Mouse (Mus musculus): ENCODE results near the gene Nell1.

Gene Nell1

DNA sequence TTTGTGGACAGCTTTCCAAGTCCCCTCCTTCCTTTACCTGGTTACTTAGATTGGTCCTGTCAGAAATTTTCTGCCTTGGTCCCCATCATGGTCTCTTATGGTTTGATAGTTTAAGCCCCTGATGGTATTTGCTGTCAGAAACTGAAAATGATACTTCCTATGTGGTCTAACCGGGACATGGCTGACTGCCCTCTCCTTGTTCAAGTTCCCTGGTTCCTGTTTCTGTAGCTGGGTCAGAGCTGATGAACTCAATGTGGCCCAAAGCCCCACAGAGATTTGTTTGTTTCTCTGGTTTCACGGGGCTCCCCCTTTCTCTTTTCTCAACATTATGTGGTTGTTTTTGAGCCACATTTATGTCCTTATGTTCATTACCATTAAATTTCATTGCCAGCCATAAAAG is 30.6 kb downstream of the Nell1 start:
- in situ Hi-C loops (cut with MboI; ENCODE audit: low pct_unique_long_range_greater_than_20kb in 1 of 2, low sequenced_read_pairs in 2 of 2, unreplicated experiment in 1 of 2), result no loop called here

DNA sequence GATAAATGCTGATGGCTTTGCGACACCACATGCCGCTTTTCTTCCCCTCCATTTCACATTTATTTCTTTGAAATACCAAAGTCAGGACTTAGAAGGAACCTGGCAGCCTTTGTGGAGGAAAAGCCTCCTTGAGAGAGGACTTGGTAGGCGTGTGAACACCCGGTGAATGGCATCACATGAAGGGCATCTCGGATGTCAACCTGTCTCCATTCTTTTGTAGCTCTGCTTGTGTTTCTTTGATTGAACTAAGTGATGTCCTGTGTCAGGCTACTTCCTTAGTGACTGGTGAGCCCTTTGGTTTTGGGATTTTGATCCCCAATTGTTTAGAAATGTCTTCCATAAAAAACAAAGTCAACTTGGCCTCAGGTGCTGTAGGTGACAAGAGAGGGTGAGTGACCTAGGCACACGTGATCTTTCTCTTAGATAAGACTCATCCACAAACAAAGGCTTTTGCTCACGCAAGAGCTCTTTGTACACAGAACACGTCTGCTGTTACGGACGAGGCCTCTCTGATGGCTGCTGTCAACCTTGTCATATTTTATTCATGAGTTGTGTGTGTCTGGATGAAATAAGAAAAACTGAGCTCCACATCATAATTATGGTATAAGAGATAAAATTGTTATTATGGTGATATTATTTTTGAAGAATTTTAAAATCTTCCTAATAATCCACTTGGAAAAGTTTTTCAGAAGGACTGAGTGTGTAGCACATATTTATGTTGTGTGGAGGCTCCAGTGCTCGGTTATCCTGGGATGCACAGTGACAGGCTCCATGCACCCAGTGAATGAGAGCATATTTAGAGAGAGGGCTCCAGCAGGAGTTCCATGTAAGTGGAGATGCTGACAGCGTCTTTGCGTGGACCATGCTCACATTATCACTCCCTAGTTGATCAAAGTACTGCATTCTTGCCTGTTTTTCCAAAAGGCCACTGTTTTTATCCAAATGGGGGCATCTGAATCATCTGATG is 60.8 kb downstream of the Nell1 start:
- in situ Hi-C loops (cut with MboI; ENCODE audit: low pct_unique_long_range_greater_than_20kb in 1 of 2, low sequenced_read_pairs in 2 of 2, unreplicated experiment in 1 of 2), result no loop called here

DNA sequence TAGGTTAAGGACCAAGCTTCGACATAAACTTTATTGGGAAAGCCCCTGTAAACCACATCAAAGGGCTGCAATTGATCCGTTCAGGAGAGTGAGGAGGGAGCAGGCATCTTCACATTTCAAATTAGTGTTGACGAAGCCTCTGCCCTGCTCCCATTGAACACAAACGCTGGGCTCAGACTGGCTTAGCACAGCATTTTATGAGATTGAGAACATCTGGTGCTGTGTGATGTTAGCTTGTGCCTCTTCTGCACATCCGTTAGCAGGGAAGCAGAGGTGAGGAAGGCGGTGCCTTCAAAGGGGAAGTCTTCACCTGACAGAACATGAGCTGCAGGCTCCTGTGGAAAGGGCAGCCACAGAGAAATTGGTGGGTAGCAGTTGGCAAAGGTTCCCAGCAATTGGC is 66.4 kb downstream of the Nell1 start:
- in situ Hi-C loops (cut with MboI; ENCODE audit: low pct_unique_long_range_greater_than_20kb in 1 of 2, low sequenced_read_pairs in 2 of 2, unreplicated experiment in 1 of 2), result no loop called here

DNA sequence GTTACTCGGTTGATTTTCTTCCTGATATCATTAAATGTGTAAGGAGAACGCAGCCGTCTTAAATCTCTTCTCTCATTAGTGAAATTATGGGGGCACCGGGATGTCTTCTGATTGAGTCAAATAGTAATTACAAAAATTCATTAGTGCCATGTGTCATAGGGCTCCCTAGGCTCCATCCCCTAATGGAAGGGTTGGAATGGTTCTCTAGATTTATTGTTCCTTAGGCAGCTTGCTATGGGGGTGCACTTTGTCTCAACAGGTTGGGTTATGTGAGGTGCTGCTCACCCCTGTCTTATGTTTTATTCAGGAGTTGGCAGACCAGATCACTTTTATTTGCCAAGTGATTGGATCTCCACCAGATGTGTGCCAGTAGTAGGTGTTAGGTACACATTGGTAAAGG is 75.5 kb downstream of the Nell1 start:
- in situ Hi-C loops (cut with MboI; ENCODE audit: low pct_unique_long_range_greater_than_20kb in 1 of 2, low sequenced_read_pairs in 2 of 2, unreplicated experiment in 1 of 2), result no loop called here

DNA sequence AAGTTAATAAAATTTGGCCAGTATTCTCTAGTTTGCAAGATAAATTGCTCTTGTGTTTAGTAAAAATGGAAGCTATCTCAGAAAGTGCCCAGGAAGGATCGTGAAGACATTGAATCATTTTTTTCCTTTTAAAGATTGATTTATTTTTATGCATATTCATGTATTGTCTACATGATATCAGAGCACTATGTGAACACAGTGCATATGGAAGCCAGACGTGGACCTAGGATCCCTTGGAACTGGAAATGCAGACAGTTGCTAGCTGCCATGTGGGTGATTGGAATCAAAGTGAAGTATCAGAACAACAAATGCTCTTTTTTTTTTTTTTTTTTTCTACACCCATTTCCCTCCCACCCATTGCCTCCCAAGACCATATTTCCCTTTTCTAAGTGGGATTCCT is 79.0 kb downstream of the Nell1 start:
- in situ Hi-C loops (cut with MboI; ENCODE audit: low pct_unique_long_range_greater_than_20kb in 1 of 2, low sequenced_read_pairs in 2 of 2, unreplicated experiment in 1 of 2), result no loop called here

DNA sequence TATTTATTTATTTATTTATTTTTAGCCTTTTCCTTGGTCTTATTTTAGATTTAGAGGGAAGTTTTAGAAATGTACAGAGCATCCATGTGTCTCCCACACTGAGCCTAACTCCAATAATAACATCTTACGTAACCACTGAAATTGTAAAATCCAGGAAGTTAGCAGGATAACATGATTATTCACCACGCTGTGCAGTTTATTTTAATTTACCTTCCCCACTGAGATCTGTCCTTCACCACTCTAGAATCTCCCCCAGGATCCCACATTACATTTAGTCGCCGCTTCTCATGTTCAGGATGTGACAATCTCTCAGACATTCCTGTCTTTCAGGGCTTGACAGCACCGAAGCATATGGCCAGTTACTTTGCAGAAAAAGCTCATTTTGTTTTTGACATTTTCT is 119.8 kb downstream of the Nell1 start:
- in situ Hi-C loops (cut with MboI; ENCODE audit: low pct_unique_long_range_greater_than_20kb in 1 of 2, low sequenced_read_pairs in 2 of 2, unreplicated experiment in 1 of 2), result no loop called here

DNA sequence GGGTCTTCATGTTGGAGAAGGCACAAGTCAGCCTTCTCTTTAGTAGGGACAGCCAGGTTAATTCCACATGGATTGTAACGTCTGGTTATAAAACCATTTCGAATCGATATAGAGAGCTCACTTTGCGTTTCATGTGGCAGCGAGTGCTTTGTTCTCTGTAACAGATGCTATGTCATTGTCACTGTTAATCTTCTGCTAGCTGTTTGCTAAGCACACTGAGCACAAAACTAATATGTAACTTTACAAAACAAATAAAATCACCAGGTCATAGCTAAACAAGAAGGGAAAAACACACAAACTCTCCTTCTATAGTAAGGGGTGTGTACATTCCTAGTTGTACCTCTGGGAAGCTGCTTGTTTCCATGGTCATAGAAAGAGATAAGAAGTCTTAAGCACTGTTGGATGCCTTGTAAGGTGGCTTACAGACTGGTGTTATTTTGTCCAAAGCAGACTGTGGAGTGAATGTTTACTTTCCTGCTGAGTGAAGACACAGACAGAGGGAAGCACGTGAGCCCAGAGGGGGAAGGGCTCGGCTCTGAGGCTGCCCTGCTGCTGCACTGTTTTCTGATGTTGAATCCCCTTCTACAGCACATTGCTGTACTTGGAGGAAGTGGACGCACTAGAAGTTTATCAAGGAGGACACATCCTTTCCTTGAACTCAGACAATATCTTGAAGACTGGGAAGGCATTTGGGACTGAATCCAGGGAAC is 131.1 kb downstream of the Nell1 start:
- in situ Hi-C loops (cut with MboI; ENCODE audit: low pct_unique_long_range_greater_than_20kb in 1 of 2, low sequenced_read_pairs in 2 of 2, unreplicated experiment in 1 of 2), result no loop called here

DNA sequence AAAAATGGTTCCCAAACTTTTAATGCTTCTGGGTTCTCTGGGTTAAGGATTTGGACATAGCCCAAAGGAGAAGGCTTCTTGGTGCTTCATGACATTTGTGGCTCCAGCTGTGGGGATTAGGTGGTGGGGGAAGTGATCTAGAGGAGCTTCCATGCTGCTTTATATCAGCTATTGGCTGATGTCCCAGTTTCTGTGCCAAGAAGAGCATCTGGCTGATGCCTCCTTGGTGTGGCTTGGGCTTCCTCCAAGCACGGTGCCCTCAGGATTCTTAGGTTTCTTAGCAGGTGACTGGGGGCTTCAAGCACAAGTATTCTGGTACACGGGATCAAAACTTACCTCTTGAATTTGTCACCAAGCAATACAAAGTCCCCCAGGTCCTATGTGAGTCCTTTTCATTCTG is 132.6 kb downstream of the Nell1 start:
- in situ Hi-C loops (cut with MboI; ENCODE audit: low pct_unique_long_range_greater_than_20kb in 1 of 2, low sequenced_read_pairs in 2 of 2, unreplicated experiment in 1 of 2), result no loop called here

DNA sequence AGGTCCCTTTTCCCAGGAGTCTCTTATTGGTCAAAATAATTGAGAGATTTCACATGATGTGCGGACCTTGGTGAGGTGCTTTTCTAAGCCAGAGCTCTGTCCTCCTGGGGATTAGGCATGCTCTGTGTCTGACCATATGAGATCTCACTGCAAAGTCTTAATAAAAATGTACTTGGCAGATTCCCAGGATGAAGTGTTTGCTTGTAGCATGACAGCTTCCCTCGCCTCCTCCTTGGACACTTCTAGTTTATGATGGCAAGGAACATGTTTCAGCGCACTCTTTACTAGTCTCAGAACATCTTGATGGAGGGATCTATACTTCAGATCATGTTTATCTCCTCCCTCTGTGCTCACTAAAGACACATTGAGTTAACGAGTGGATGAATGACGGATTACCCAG is 143.7 kb downstream of the Nell1 start:
- in situ Hi-C loops (cut with MboI; ENCODE audit: low pct_unique_long_range_greater_than_20kb in 1 of 2, low sequenced_read_pairs in 2 of 2, unreplicated experiment in 1 of 2), result no loop called here

DNA sequence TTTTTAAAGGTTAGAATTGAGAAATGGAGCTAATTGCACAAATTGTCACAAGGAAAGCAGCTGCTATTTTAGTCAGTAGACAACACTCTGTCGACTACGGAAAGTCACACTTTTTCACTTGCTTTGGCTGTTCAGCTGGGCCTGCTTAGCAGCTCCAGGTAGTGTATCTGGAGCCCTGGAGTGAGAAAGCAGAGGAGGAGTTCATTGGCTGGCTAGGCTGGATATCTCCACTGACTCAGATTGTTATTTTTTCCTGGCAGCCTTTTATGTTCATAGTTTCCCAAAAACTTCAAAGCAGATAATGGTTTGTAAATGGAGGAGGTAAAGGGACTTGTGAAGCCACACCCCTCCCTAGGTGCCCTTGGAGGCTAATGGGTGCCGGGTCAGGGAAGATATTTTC is 163.0 kb downstream of the Nell1 start:
- in situ Hi-C loops (cut with MboI; ENCODE audit: low pct_unique_long_range_greater_than_20kb in 1 of 2, low sequenced_read_pairs in 2 of 2, unreplicated experiment in 1 of 2), result no loop called here

DNA sequence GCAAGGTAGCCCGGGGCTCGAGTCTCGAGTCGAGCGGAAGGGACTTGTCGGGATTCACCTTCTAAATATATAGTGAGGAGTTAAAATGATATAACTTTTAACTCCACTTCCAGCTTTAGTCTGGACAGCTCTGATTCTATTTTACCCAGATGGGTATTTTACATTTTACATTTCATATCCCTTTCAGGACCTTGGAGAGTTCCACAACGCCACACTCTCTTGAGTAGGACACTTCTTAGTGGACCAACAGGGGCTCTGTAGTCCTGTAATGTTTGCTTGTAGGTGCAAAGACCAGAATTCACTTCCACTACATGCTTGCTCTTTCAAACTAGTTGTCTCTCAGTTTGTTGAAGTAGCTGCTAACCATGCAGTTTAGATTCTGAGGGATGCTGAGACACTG is 174.7 kb downstream of the Nell1 start:
- in situ Hi-C loops (cut with MboI; ENCODE audit: low pct_unique_long_range_greater_than_20kb in 1 of 2, low sequenced_read_pairs in 2 of 2, unreplicated experiment in 1 of 2), result no loop called here

DNA sequence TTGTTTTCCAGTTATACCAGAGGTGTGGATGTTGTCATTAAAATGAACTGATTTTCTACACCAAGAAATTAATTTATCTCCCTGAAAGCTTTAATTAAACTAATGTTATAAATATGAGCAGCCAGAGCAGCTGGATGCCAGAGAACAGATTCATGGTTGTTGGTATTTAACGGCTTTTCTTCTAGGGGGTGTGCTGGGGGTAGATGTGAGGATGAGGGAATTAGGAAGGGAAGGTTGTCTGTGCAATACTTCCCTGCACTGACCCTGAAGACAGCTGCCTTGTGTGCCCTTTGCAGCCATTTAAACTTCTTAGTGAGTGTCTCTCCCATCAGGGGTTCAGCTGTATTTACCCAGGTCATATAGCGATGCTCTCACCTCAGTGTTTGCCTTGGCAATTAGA is 176.2 kb downstream of the Nell1 start:
- in situ Hi-C loops (cut with MboI; ENCODE audit: low pct_unique_long_range_greater_than_20kb in 1 of 2, low sequenced_read_pairs in 2 of 2, unreplicated experiment in 1 of 2), result no loop called here

DNA sequence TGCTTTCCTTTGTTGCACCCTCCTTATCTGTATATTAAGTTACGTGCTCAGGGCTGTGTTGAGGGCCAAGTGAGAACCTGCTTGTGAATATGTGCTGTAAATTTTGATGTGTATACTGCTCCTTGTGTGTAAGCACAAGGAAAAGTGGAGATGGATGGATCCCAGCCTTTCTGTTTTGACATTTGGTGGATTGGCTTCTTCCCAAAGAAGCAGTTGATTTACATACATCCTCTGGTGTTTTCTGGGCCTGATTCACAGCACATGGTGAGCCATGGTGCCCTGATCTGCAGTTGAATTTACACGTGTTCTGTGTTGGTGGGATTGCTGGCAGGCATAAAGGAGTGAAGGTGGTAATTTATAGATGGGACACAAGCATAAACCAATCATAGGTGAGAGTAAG is 179.0 kb downstream of the Nell1 start:
- in situ Hi-C loops (cut with MboI; ENCODE audit: low pct_unique_long_range_greater_than_20kb in 1 of 2, low sequenced_read_pairs in 2 of 2, unreplicated experiment in 1 of 2), result no loop called here

DNA sequence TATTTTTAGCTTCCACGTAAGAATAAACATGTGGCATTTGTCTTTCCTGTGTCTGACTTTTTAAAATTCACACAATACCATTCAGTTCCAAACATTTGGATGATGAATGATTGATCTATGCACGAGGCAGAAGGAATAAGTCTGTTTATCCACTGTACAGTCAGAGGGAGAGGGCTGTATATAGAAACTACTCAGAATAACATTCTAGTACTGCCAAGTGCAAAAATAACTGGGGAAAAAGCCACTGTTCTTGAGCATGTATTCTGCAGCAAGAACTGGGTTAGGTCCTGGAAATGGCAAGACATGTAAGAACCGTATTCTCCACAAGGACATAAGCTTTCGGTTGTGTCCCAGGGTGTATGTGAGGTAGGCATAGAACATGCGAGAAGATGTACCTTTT is 187.9 kb downstream of the Nell1 start:
- in situ Hi-C loops (cut with MboI; ENCODE audit: low pct_unique_long_range_greater_than_20kb in 1 of 2, low sequenced_read_pairs in 2 of 2, unreplicated experiment in 1 of 2), result no loop called here

DNA sequence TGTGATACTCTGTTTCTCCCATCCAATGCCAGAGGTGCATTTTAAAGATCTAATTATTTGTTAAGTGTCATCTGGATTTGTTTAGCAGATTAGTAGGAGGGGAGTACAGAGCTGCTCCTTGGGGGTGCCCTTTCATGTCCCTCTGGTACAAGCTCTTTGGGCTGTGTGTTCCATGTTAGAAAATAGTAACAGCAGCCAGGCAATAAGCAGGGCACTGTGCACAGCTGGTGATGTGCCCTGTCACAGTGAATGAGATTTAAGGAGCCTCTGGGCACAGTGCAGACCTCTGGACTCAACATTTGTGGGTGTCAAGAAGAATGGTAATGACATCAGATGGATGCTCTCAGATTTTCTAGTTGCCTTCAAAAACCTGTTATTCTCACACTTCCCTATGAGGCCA is 194.1 kb downstream of the Nell1 start:
- in situ Hi-C loops (cut with MboI; ENCODE audit: low pct_unique_long_range_greater_than_20kb in 1 of 2, low sequenced_read_pairs in 2 of 2, unreplicated experiment in 1 of 2), result no loop called here

DNA sequence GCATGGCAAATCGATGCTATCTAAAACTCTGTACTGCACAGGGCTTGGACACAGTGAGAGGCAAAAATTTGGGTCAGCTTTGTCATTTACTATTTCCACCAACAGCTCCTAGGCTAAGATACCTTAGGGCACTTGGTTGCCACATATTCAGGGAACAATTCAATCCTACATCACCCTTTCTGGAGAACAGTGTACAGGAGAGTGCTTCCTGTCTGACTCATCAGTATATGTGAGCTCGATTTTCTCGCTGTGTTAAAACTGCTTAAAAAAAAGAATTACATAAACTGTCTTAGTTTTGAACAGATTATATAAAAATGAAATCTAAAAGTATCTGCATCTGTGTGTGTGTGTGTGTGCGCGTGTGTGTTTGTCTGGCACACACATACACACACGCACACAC is 211.6 kb downstream of the Nell1 start:
- in situ Hi-C loops (cut with MboI; ENCODE audit: low pct_unique_long_range_greater_than_20kb in 1 of 2, low sequenced_read_pairs in 2 of 2, unreplicated experiment in 1 of 2), result no loop called here

DNA sequence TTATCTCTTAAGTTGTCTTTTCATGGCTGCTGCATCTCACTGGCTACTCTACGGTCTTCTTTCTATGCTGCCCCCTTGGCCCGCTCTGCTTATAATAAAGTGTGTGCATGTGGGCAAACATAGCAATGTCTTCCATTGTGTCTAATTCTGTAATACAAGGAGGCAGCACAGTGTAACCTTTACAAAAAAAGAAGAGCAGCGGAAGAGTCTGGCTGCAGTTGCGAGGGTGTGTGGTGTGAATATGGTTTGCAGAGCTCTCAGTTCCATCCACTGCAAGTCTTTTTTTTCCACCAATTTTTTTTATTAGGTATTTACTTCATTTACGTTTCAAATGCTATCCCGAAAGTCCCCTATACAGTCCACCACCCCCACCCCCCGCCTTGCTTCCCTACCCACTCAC is 219.3 kb downstream of the Nell1 start:
- in situ Hi-C loops (cut with MboI; ENCODE audit: low pct_unique_long_range_greater_than_20kb in 1 of 2, low sequenced_read_pairs in 2 of 2, unreplicated experiment in 1 of 2), result no loop called here

DNA sequence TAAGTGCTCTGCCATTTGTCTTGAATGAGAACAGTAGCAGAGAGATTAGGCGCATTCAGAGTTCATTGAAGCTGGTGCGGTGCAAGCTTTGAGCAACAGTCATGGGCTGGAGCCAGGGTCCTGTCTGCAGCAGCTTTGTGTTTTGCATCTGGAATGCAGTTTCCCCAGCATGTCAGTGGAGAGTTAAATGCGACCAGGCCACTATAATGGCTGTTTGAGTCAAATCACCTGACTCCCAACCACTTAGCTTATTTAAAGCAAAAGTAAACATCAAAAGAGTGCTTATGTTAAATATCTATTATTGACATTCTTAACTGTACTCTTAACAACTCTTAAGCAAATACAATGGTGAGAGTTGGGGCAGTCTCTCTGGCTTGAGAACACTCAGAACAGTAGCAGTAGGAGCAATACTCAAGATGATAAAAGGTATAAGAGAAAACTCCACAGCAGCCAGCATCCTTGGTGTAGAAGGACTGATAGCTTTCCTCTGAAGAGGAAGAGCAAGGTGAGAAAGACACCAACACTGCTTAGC is 220.5 kb downstream of the Nell1 start:
- in situ Hi-C loops (cut with MboI; ENCODE audit: low pct_unique_long_range_greater_than_20kb in 1 of 2, low sequenced_read_pairs in 2 of 2, unreplicated experiment in 1 of 2), result no loop called here

DNA sequence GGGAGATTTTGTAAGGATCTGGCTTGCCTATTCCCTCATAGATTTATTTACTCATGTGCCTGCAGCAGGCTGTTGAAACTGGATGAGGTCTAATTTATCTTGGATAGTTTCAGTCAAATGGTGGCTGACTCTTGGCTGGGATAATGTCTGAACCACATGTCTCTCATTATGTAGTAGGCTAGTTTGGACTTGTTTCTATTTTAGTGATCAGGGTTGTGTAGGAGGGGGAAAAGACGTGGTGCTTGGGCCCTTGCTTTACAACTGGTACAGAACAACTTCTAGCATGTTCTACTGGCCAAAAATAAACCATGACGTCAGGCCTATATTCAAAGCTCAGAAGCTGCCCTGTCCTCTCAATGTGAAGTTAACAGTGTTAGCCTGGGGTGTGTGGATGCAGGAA is 230.6 kb downstream of the Nell1 start:
- in situ Hi-C loops (cut with MboI; ENCODE audit: low pct_unique_long_range_greater_than_20kb in 1 of 2, low sequenced_read_pairs in 2 of 2, unreplicated experiment in 1 of 2), result no loop called here

Data from mouse embryonic stem cell (cell line).